Mouse (Mus musculus) thymus, postnatal 4 days (tissue): ENCODE measurements around the gene Slc13a1.

Source experiments
- DNase-seq: peaks from one replicate; pipeline ENCODE4 v3.0.0; 2021

Slc13a1 gene

GRCm38 (mm10) chr6:24072804-24073203 lies 95.1 kb downstream of the Slc13a1 start:
- no peak for DNase-seq

- DNase-seq, result no peak
Measured at GRCm38 (mm10) chr6:24059754-24060153, 108.1 kb downstream of the Slc13a1 start.

- no peak for DNase-seq
Measured at GRCm38 (mm10) chr6:24055086-24055485, 112.8 kb downstream of the Slc13a1 start.

- DNase-seq, result no peak
Measured at GRCm38 (mm10) chr6:24054086-24054710, 113.7 kb downstream of the Slc13a1 start.

GRCm38 (mm10) chr6:24047014-24047770 lies 120.7 kb downstream of the Slc13a1 start:
- DNase-seq, result no peak

- DNase-seq, result no peak
Measured at GRCm38 (mm10) chr6:24043496-24043895, 124.4 kb downstream of the Slc13a1 start.
